Comparison of ENCODE assay signal across 10 mouse cellular contexts in the genomic region with DNA sequence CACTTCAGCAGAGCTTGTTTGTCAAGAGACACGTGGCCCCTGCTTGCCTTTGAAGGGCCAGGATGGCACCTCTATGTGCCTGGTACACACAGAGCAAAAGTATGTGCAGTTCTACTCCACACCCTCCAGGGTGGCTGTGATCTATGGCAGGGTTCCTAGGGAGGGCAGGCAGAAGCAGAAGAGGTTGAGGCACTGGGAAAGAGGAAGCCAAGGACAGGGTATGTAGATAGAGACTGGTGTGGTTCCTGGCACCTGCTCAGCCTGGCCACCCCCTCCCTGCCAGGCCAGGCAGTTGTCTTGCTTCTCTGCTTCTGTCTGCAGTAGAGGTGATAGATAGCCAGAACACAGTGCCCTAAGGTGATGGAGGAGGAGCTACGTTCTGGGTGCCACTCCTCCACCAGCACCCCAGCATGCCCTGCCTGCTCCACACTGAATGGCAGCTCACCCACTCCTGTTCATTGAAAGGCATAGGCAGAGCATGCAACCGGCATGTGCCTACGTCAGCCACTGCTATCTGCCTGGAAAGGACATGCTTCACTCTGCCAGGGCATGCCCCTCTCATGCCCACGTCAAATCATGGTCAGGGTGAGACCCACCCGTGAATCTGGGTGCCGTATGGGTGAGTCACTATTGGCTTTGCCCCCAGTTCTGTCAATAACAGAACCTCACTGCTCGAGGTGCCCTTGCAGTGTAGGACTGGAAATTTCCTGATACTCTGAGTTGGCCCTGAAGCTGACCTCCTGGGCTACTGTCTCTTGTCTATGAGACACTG. TPM values are rescaled to one million over a fixed set of nuclear protein-coding genes. Genes with fewer than 3 reads are reported as not detected.
DNase-seq lines count a peak whose midpoint lies in the region; ATAC-seq and TF ChIP-seq lines count a peak whose summit lies in the region.
"Had no signal": no experiment of that assay in that cellular context is flagged by ENCODE, and none has a peak within 500 bp of the region (broad histone marks: within the 10 kb centered on the region; RNA-seq: fewer than 3 reads in every experiment).

No protein-coding gene starts in this region.

- H3K9ac ChIP-seq in intestine, postnatal 0 days (ENCODE audit: low read depth, low read length), result no peak overlapping the region
- no peak overlapping the region for H3K9ac ChIP-seq in forebrain, embryonic 15.5 days (replicated peaks)
- no peak overlapping the region for H3K9ac ChIP-seq in hindbrain, embryonic 16.5 days (ENCODE audit: low read depth, low read length)
- H3K9ac ChIP-seq: liver, embryonic 14.5 days had no signal

- H3K27ac ChIP-seq in intestine, postnatal 0 days (ENCODE audit: low read depth, low read length), result no peak overlapping the region
- H3K27ac ChIP-seq in forebrain, embryonic 15.5 days (replicated peaks), result no peak overlapping the region
- H3K27ac ChIP-seq in hindbrain, embryonic 16.5 days (ENCODE audit: low read depth, low read length), result no peak overlapping the region
- H3K27ac ChIP-seq: liver, embryonic 14.5 days had no signal

- H3K4me2 ChIP-seq in intestine, postnatal 0 days (replicated peaks; ENCODE audit: low read depth), result no peak overlapping the region
- no peak overlapping the region for H3K4me2 ChIP-seq in forebrain, embryonic 15.5 days (replicated peaks)
- no peak overlapping the region for H3K4me2 ChIP-seq in hindbrain, embryonic 16.5 days (ENCODE audit: low read length)

- TF ChIP-seq CTCF in intestine, postnatal 0 days (IDR thresholded peaks at IDR 0.05; ENCODE audit: low read depth), result 0 out of 2 replicates have a peak, but pooled peaks have one; percentile 8

- peak; percentile 22 to 46 for DNase-seq in lung, adult 18-20 months
- no peak for DNase-seq in lung, postnatal 25 days (ENCODE audit: low spot score)
- DNase-seq in adrenal gland, postnatal 10 days, result peak; percentile 59
- peak; percentile 58 for DNase-seq in urinary bladder, adult 2 months (ENCODE audit: low spot score)
- DNase-seq: cerebellum, adult 9-11 months; kidney, postnatal 36 days had no signal

- H3K36me3 ChIP-seq in intestine, postnatal 0 days (ENCODE audit: control insufficient read depth, insufficient read depth), result no peaks in the 10 kb centered on the region
- H3K36me3 ChIP-seq in forebrain, embryonic 15.5 days, result no peaks in the 10 kb centered on the region
- no peaks in the 10 kb centered on the region for H3K36me3 ChIP-seq in hindbrain, embryonic 16.5 days (ENCODE audit: control insufficient read depth, insufficient read depth, low read length)

- H3K4me3 ChIP-seq in intestine, postnatal 0 days (ENCODE audit: low read depth, low read length), result no peak overlapping the region
- no peak overlapping the region for H3K4me3 ChIP-seq in forebrain, embryonic 15.5 days
- no peak overlapping the region for H3K4me3 ChIP-seq in hindbrain, embryonic 16.5 days (ENCODE audit: low read length)

- 59% methylated on average over 8 of the region's 8 CpGs for WGBS in intestine, postnatal 0 days
- 73% methylated on average over 8 of the region's 8 CpGs for WGBS in forebrain, embryonic 15.5 days
- WGBS in hindbrain, embryonic 16.5 days, result 78% methylated on average over 8 of the region's 8 CpGs

- ATAC-seq in intestine, postnatal 0 days, result 0 out of 2 replicates have a peak, but pooled peaks have one; percentile 22
- no peak for ATAC-seq in forebrain, embryonic 15.5 days (replicated peaks)
- no peak for ATAC-seq in hindbrain, embryonic 16.5 days

- no peaks in the 10 kb centered on the region for H3K27me3 ChIP-seq in intestine, postnatal 0 days (replicated peaks; ENCODE audit: control insufficient read depth, insufficient read depth, low read length)
- no peaks in the 10 kb centered on the region for H3K27me3 ChIP-seq in forebrain, embryonic 15.5 days
- no peaks in the 10 kb centered on the region for H3K27me3 ChIP-seq in hindbrain, embryonic 16.5 days (replicated peaks; ENCODE audit: control insufficient read depth, insufficient read depth, low read length)

- no peaks in the 10 kb centered on the region for H3K4me1 ChIP-seq in intestine, postnatal 0 days (replicated peaks; ENCODE audit: control insufficient read depth, insufficient read depth, low read length)
- no peaks in the 10 kb centered on the region for H3K4me1 ChIP-seq in forebrain, embryonic 15.5 days
- H3K4me1 ChIP-seq in hindbrain, embryonic 16.5 days (ENCODE audit: control insufficient read depth, insufficient read depth, low read depth, low read length), result no peaks in the 10 kb centered on the region

- no peaks in the 10 kb centered on the region for H3K9me3 ChIP-seq in intestine, postnatal 0 days (ENCODE audit: control insufficient read depth)
- no peaks in the 10 kb centered on the region for H3K9me3 ChIP-seq in forebrain, embryonic 15.5 days
- no peaks in the 10 kb centered on the region for H3K9me3 ChIP-seq in hindbrain, embryonic 16.5 days (ENCODE audit: control insufficient read depth, low read length)

RNA-seq across cellular contexts. Expression of gene Ccnd1, which starts 31.5 kb away (rescaled TPM):
- 10 to 100 TPM; 72.7 to 80.8 TPM for total RNA-seq in adrenal gland, postnatal 10 days (2021)
- polyA plus RNA-seq in intestine, postnatal 0 days (2015; fragmentation: Nextera tagmentation; extraction: Ambion mirVana), result 41.5 and 42.9 TPM in 2 replicates
- polyA plus RNA-seq in urinary bladder, adult 2 months (2012; rRNA removed), result 79.1 and 96.1 TPM in 2 replicates
- polyA plus RNA-seq in forebrain, embryonic 15.5 days (2015; fragmentation: Nextera tagmentation; extraction: Ambion mirVana), result 34.9 and 41.7 TPM in 2 replicates
- polyA plus RNA-seq in hindbrain, embryonic 16.5 days (2015; fragmentation: Nextera tagmentation; extraction: Ambion mirVana), result 31.0 and 33.5 TPM in 2 replicates

RNA-seq across cellular contexts. Expression of gene LTO1, which starts 56.3 kb away (rescaled TPM):
- total RNA-seq in adrenal gland, postnatal 10 days (2021), result 10 to 100 TPM; 25.6 to 26.2 TPM
- polyA plus RNA-seq in intestine, postnatal 0 days (2015; fragmentation: Nextera tagmentation; extraction: Ambion mirVana), result 16.2 and 21.1 TPM in 2 replicates
- 48.1 and 48.3 TPM in 2 replicates for polyA plus RNA-seq in urinary bladder, adult 2 months (2012; rRNA removed)
- 36.3 and 39.3 TPM in 2 replicates for polyA plus RNA-seq in forebrain, embryonic 15.5 days (2015; fragmentation: Nextera tagmentation; extraction: Ambion mirVana)
- 29.7 and 32.5 TPM in 2 replicates for polyA plus RNA-seq in hindbrain, embryonic 16.5 days (2015; fragmentation: Nextera tagmentation; extraction: Ambion mirVana)
